Mouse (Mus musculus) midbrain, embryonic 11.5 days (tissue): ENCODE measurements around the gene Gm44511. TPM values are rescaled to one million over a fixed set of nuclear protein-coding genes. Genes with fewer than 3 reads are reported as not detected.
"Not testable (repeated sequence)": the region's sequence is repeated elsewhere in the genome, so short reads cannot be mapped to it uniquely, and the experiment has no call there.

ENCODE experiments used
- ATAC-seq: fragments of 200-750 bp; cut with Nextera tagmentation; 2 replicates; pipeline ENCODE4 v1.8.0; 2017; ENCODE audit warnings: moderate TSS enrichment, moderate library complexity; ENCODE audit not compliant: low FRiP score
- DNase-seq: peaks from one replicate; pipeline ENCODE4 v3.0.0; 2015; ENCODE audit warnings: low spot score; ENCODE audit errors: missing footprints
- H3K27ac ChIP-seq: fragments of 300-500 bp; sonication (generic); 2 replicates; pipeline ENCODE4 v1.5.1; 2014; ENCODE audit warnings: low read depth, low read length
- H3K27me3 ChIP-seq: fragments of 300-500 bp; sonication (generic); 2 replicates; pipeline ENCODE4 v1.6.1; 2014; ENCODE audit warnings: mild to moderate bottlenecking, low read length, moderate library complexity, mixed read lengths; ENCODE audit not compliant: control insufficient read depth, insufficient read depth
- H3K36me3 ChIP-seq: fragments of 300-500 bp; sonication (generic); 2 replicates; pipeline ENCODE4 v1.6.1; 2014; ENCODE audit warnings: mild to moderate bottlenecking, low read length, moderate library complexity, mixed read lengths; ENCODE audit not compliant: control insufficient read depth, insufficient read depth
- H3K4me1 ChIP-seq: fragments of 300-500 bp; sonication (generic); 2 replicates; pipeline ENCODE4 v1.6.1; 2014; ENCODE audit warnings: low read length; ENCODE audit not compliant: control insufficient read depth, insufficient read depth
- H3K4me2 ChIP-seq: fragments of 300-500 bp; sonication (generic); 2 replicates; pipeline ENCODE4 v1.6.1; 2014; ENCODE audit warnings: mild to moderate bottlenecking, moderate library complexity
- H3K4me3 ChIP-seq: fragments of 300-500 bp; sonication (generic); 2 replicates; pipeline ENCODE4 v1.5.1; 2014; ENCODE audit warnings: low read depth, low read length
- H3K9ac ChIP-seq: fragments of 300-500 bp; sonication (generic); 2 replicates; pipeline ENCODE4 v1.6.1; 2014; ENCODE audit warnings: low read length
- H3K9me3 ChIP-seq: fragments of 300-500 bp; sonication (generic); 2 replicates; pipeline ENCODE4 v1.6.1; 2016; ENCODE audit warnings: low read length; ENCODE audit not compliant: control insufficient read depth
- WGBS: fragments of 180-500 bp; shearing (Covaris S2); extraction: QIAGEN DNeasy Blood & Tissue Kit; methylation state at CpG from one replicate; pipeline ENCODE4 v1.1.7; 2014; 5-methylcytosine and 5-hydroxymethylcytosine counted together
- polyA plus RNA-seq: library from polyadenylated mRNA; unstranded; fragments of >200 nt; fragmentation: Nextera tagmentation; extraction: Ambion mirVana; gene quantifications from 2 replicates; pipeline ENCODE4 v1.2.1, GENCODE M21; 2014

Gm44511 gene
- polyA plus RNA-seq, 1 experiment from 2014 or later: not detected

DNA sequence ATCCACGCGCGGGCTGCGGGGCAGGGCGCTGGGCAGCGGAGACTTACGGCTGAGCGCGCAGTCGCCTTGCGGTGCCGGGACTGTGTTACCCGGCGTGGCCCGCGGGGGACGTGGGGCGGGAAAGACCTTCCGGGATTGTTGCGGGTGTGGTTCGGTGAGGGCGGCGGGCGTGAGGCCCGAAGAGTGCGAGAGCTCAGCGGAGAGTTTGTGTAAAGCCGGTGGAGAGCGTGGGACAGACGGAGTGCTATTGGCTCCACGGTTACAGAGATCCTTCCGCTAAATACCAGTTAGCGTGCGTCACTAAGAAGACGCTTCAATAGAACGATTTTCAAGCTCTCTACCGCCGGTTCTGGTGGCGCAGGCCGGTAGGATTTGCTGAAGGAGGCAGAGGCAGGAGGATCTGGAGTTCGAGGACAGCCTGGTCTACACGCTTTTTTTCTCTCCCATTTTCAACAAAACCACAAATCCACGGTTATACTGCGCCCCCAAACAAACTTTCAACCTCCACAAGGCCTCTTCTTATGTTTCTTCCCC lies 16.9 kb upstream of the Gm44511 start:
- DNase-seq (peak; percentile 100), ATAC-seq (peak; percentile 71)
- no peaks in the 10 kb centered on the region for H3K36me3 ChIP-seq
- peaks cover 3% of the 10 kb centered on the region for H3K4me1 ChIP-seq
- H3K27me3 ChIP-seq: no peaks in the 10 kb centered on the region
- H3K4me2 ChIP-seq: peak overlapping the region; percentile 65
- H3K27ac ChIP-seq: peak overlapping the region; percentile 80
- WGBS: under 1% methylated on average over 44 of the region's 44 CpGs
- peak overlapping the region; percentile 79 for H3K4me3 ChIP-seq
- H3K9ac ChIP-seq: peak overlapping the region; percentile 82
- H3K9me3 ChIP-seq: no peaks in the 10 kb centered on the region

DNA sequence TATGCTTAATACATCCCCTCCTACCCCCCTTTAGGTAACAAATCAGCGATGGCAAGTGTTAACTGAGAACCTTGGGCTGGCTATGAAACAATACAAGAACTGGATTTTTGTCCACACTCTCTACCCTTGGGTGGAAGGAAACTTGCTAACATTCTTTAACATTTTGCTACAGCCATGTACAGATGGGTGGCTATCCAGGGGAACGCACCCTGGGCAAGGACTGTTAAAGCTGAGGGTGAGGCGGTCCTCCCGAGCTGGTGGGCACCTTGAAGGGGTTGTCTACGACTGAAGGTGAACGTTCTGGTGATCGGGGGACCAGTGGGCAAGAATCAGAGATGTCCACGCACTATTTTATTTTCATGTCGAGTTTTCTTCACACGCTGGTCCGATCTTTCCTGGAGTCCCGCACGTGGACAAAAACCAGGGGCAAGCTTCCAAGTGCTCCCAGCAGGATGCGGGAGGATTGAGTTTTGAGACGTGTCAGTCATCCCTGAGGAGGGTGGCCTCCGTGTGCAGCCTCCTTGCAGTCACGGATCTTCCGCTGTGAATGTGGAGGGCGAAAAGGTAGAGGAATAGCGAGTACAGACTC lies 16.3 kb upstream of the Gm44511 start:
- H3K4me1 ChIP-seq: peaks cover 3% of the 10 kb centered on the region
- peak overlapping the region; percentile 79 for H3K4me3 ChIP-seq
- H3K36me3 ChIP-seq: no peaks in the 10 kb centered on the region
- peak overlapping the region; percentile 82 for H3K9ac ChIP-seq
- no peaks in the 10 kb centered on the region for H3K27me3 ChIP-seq
- H3K27ac ChIP-seq: peak overlapping the region; percentile 57; the same call in 1 of the 2 replicates
- H3K4me2 ChIP-seq: peak overlapping the region; percentile 65
- H3K9me3 ChIP-seq: no peaks in the 10 kb centered on the region
- DNase-seq (peak; percentile 94), ATAC-seq (no peak)
- under 1% methylated on average over 20 of the region's 20 CpGs for WGBS

DNA sequence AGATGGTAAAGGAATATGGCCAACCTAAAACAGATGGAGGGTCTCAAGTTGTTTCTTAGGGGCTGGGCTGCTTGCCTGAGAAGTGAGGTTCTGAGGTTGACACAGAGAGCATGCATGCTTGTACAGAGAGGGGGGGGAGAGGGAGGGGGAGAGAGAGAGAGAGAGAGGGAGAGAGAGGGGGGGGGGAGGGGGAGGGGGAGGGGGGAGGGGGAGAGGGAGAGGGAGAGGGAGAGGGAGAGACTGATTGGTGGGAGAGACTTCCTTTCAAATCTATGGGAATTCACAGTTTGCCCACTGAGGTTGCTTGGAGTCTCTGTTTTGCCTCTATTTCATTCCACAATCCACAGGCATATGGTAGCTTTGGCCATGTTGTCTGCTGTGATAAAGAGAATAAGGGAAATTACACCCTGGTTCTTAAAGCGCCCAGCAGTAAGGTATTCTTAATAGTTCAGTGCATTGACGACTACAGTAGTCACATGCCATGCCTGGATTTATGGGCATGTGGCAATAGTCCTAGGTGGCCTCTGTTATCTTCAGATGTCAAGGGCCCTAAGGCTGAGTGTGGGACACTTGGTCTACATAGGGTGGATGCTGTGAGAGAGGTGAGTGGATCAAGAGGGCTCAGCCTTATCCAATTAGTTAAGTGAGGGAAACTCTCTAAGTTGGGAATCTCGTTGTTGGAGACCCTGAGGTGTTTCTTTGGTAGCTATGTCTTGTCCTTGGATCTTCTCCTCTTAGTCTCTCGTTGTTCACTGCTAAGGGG lies 15.4 kb upstream of the Gm44511 start:
- Histone ChIP-seq H3K36me3 (no peaks in the 10 kb centered on the region), H3K4me2 (peak overlapping the region; percentile 65; the same call in 1 of the 2 replicates), H3K9me3 (no peaks in the 10 kb centered on the region), H3K4me3 (peak overlapping the region; percentile 79), H3K9ac (no peak overlapping the region; the same call in 1 of the 2 replicates), H3K4me1 (peaks cover 3% of the 10 kb centered on the region), H3K27me3 (no peaks in the 10 kb centered on the region), H3K27ac (no peak overlapping the region)
- no peak for ATAC-seq
- DNase-seq: no peak
- WGBS: 46% methylated on average over 4 of the region's 4 CpGs

DNA sequence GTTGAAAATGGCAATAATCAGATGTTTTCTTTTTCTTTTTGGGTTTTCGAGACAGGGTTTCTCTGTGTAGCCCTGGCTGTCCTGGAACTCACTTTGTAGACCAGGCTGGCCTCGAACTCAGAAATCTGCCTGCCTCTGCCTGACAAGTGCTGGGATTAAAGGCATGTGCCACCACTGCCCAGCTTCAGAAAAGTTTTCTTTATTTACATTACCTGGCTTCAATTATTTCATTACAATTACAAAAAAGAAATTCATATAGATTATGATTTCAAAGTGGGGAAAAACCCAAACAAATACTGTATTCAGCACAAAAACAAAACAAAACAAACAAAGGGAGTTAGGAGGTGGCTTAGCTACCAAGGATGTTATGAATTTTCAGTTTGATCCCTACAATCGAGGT lies 14.6 kb upstream of the Gm44511 start:
- not testable (repeated sequence) for ATAC-seq, H3K9ac ChIP-seq, H3K4me1 ChIP-seq, H3K36me3 ChIP-seq, H3K27ac ChIP-seq, H3K9me3 ChIP-seq, H3K4me3 ChIP-seq, DNase-seq, H3K4me2 ChIP-seq, H3K27me3 ChIP-seq
- WGBS: 90% methylated on average over 3 of the region's 3 CpGs

DNA sequence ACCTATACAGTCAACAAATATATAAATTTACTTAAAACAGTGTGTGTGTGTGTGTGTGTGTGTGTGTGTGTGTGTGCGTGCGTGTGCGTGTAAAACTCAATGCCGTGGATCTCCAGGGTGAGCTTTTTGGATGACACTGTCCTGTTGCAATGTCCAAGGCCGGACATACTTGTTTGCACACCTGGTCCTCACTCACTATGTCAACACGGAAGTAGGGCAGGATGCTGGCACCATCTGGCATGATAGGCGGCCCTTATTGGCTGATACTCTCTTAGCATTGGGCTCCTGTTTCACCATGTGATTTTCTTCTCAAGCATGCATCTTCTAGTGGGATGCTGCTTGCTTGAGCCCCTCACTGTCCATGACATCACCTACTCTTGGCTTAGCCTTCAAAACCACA lies 13.8 kb upstream of the Gm44511 start:
- Histone ChIP-seq H3K27ac (no peak overlapping the region), H3K9me3 (no peaks in the 10 kb centered on the region), H3K27me3 (no peaks in the 10 kb centered on the region), H3K4me1 (peaks cover 3% of the 10 kb centered on the region), H3K4me3 (no peak overlapping the region), H3K36me3 (no peaks in the 10 kb centered on the region), H3K4me2 (peak overlapping the region; percentile 64), H3K9ac (no peak overlapping the region)
- WGBS: 60% methylated on average over 7 of the region's 7 CpGs
- peak; percentile 86 for DNase-seq
- no peak for ATAC-seq

DNA sequence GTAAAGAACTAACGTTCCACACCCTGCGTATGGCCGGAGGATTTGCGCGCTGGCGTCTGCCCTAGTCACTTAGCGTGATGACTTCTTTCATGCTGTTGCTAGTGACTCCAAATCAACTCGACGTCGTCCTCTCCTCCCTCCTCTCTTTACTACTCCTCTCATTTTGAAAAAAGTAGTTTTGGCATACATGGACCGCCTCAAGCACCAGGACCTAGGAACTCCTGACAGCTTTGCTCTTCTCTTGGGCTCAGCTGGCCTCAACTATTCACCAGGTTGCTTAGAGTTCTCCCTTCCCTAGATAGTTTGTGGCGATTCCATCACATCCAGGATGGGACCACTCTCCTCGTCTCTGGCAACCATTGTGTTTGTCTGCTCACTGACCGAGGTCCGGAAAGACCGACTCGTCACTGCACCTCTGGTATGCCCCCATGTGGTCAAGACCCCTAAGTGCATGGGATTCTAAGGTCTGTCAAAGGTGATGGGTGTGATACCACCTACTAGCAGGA lies 13.2 kb upstream of the Gm44511 start:
- peak overlapping the region; percentile 64 for H3K4me2 ChIP-seq
- peak overlapping the region; percentile 53 for H3K9ac ChIP-seq
- peaks cover 3% of the 10 kb centered on the region for H3K4me1 ChIP-seq
- under 1% methylated on average over 17 of the region's 17 CpGs for WGBS
- peak overlapping the region; percentile 74 for H3K4me3 ChIP-seq
- ATAC-seq (peak; percentile 22), DNase-seq (peak; percentile 98)
- H3K9me3 ChIP-seq: no peaks in the 10 kb centered on the region
- no peaks in the 10 kb centered on the region for H3K36me3 ChIP-seq
- H3K27ac ChIP-seq: peak overlapping the region; percentile 54
- H3K27me3 ChIP-seq: no peaks in the 10 kb centered on the region

DNA sequence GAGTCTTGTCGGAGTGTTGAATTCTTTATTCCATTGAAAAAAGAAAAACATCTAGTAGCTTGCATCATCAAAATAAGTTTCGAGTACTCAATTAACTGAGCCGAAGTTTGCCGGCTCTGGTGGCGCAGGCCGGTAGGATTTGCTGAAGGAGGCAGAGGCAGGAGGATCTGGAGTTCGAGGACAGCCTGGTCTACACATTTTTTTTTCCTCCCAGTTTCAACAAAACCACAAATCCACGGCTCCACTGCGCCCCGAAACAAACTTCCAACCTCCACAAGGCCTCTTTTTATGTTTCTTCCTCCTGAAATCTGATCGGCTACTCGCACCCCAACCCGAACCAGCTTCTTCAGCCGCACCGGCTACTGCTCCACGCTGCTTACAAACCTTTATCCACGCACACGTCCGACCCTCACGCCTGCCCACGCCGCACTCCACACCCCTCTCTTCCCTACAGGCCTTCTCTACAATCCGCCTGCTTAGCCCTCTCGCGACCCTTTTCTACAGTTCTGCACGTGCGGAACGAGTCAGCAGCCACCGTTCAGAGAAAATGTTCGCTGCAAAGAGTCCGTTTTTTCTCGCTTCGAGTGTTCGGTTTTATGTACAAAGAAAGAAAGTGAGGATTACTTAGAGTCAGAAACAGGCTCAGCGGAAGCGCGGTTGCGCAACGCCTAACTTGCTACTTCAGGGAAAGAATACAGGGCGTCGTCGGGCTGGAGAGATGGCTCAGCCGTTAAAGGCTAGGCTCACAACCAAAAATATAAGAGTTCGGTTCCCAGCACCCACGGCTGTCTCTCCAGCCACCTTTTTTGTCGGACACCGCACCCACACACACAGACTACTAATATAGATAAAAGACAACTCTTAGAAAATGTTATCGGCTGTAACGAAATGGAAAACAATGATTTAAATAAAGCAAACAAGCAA lies 12.5 kb upstream of the Gm44511 start:
- no peaks in the 10 kb centered on the region for H3K27me3 ChIP-seq
- H3K27ac ChIP-seq: peak overlapping the region; percentile 68
- H3K4me1 ChIP-seq: peaks cover 3% of the 10 kb centered on the region; the same call in 1 of the 2 replicates
- peak; percentile 70 for ATAC-seq
- H3K36me3 ChIP-seq: no peaks in the 10 kb centered on the region
- H3K9ac ChIP-seq: peak overlapping the region; percentile 83
- DNase-seq: peak; percentile 100
- peak overlapping the region; percentile 74 for H3K4me3 ChIP-seq
- under 1% methylated on average over 49 of the region's 49 CpGs for WGBS
- H3K4me2 ChIP-seq: peak overlapping the region; percentile 64
- H3K9me3 ChIP-seq: no peaks in the 10 kb centered on the region

DNA sequence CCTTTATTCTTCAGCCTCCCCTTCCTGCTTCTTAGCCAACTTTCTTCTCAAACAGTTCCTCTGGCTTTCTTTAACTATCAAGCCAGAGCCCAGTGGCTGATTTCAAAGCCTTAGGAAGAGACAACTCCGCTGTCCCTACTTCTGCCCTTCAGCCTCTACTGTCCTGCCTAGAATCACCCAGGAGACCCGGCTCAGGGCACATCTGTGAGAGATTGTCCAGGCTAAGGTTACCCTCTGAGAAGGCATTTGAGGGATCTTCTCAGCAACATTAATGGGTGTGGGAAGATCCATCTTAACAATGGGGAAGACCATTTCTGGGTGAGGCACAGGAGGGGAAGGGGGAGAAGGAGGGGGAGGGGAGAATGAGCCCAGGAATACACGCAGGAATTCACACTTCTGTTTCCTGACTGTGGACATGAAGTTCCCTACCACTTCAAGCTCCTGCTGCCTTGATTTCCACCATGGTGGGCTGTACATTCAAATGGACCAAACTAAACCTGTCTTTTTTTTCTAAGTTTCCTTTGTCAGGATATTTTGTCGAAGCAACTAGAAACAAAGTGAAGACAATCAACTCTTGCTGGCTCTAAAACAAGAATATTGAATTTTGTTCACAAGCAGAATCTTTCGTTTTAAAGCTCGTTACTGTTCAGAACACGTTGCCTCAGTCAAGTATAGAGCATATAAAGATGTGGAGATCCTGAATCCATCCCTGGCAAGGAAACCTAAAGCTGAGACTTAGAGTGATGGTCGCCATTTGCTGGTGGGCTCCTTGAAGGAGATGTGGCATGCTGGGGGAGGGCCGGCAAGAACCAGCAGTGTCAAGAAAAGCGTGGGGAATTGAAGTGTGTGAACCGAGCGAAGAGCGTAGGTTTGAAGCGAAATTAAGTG lies 11.6 kb upstream of the Gm44511 start:
- ATAC-seq (peak; percentile 43), DNase-seq (no peak)
- Histone ChIP-seq H3K4me1 (peaks cover 3% of the 10 kb centered on the region; the same call in 1 of the 2 replicates), H3K4me3 (peak overlapping the region; percentile 74), H3K27ac (peak overlapping the region; percentile 46), H3K36me3 (no peaks in the 10 kb centered on the region), H3K27me3 (no peaks in the 10 kb centered on the region), H3K4me2 (peak overlapping the region; percentile 64), H3K9me3 (no peaks in the 10 kb centered on the region), H3K9ac (peak overlapping the region; percentile 66)
- 2% methylated on average over 14 of the region's 14 CpGs for WGBS
